Mouse (Mus musculus) left cerebral cortex, adult 8-10 months (tissue): Measurements from ENCODE around the gene Pvalb. TPM values are rescaled to one million over a fixed set of nuclear protein-coding genes. Genes with fewer than 3 reads are reported as not detected.

ENCODE experiments used
- DNase-seq, 2 experiments: peaks; one replicate each; pipeline ENCODE4 v3.0.0; 2022; ENCODE audit warnings: low spot score in 2 of 2
- total RNA-seq, 4 experiments: library from RNA; stranded (reverse); gene quantifications; 2 replicates each; pipeline ENCODE4 v1.2.4; 2022

Pvalb gene
- 100 to 1,000 TPM; 101 to 113 (median 102) TPM for total RNA-seq

DNA sequence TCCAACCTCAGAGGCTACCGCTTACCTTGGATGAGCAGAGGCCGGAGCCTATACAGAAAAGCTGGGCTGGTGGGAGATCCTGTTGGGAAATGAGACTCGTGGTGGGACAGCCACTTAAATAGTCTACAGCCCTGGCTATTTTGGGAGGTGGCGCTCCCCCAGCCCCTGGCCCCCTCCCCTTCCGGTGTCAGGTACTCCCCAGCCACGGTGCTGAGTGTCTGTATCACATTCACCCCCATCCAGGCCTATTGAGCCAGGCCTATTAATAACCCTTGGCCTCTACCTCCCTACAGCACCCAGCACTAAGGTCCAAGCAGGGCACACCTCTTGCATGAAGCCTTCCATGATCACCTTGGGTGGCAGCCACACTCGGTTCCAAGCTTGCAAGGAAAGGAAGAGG, at the start of gene Pvalb:
Gene Pvalb (minus strand): TSS at position 89 of the 400 bp plus-strand sequence.
- no peak for DNase-seq

DNA sequence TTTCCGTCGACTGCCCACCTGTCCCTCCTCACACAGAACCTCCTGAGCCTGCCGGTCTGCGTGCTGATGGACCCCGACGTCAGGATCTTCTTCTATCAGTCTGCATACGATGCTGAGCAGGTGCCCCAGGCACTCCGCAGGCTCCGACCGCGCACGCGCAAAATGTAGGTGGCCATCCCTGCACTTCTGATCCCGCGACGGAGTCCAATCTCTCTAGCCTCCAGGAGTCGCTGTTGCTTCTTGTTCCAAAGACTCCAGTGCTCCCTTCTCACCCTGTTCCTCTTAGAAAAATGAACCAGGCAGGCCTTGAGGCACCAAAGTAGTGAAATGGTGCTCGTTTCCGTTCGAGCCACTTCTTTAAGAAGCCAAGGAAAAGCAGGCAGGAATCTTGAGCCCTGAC, 48.6 kb upstream of the Pvalb start:
- peak; percentile 19 to 31 for DNase-seq

- DNase-seq = no peak
Observed at GRCm38 (mm10) chr15:78248410-78248809, 42.2 kb upstream of the Pvalb start.

GRCm38 (mm10) chr15:78247659-78248058, 41.5 kb upstream of the Pvalb start:
- DNase-seq = no peak

DNA sequence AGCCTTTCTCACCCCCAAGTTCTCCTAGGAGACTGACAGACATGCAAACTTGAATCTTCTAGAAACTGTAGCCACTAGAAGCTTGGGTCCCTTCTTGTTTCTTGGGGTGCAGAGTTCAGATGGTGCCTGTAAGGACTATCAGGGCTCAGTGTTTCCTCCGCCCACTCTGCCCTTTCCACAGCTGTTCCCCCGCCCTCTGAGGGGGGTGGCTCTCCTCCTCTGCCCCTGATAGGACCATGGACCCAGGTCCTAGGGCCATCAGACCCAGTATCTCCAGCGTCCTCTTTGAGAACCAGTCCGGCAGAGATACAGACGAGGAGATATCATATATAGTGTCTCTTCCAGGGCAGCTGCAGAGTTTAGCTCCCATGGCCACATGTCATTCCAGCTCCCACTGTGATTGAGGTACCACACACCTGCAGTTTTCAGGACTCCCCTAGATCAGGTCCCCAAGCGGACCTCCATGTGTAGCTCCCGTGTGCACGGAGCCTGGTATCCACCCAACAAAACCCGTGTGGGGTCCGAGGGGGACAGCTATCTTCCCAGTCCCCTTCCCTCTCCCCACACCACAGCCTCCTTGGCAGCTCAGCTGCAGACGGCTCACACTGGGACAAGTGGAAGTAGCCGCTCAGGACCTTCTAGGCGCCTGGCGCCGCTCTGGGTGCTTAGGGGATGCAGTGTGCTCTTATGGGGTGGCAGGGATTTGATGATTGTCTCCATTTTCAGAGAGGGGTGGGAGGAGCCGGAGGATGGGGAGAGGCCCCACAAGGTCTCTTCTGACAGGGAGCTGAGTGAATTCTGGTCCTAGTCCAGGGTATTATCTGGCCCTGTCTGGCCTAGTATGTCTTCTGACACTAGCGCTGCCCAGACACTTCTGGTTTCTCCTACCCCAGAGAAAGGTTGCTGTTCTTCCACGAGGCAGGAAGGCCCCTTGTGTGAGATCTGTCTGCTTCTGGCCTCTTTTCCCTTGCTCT, 40.2 kb upstream of the Pvalb start:
- DNase-seq = no peak

DNA sequence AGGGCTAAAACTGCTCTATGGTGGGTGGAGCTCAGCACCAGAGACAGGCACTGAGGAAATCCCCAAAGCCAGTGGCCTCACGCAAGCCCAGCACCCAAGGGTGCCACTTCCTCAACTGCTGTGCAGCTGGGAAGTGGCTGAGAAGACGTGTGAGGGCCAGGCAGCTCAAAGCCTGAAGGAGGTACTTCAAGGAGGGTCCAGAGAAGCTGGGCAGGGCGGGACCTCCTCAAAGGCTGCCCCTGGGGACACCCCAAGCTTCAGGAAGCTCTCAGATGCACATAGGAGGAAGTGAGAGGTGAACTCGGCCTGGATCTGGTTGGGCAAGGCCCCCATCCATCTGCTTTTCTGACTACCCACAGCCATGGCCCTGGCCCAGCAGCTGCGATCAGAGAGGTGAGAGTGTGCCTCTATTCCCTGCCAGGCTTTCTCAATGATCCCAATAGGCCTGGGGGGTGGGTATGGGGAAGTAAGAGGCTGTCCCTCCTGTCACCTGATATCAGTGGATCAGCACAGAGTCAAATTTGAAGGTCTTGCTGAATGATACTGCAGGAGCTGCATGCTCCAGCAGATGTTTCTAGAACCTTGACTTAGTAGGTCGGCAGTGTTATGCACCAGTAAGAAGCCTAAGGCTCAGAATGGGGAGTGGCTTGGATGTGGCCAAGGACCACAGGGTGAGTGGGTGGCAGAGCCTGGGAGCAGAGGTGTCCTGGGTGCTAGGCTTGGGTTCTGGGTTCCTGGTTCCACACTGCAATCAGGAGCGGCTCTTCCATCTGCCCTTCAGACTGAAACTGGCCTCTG, 38.7 kb upstream of the Pvalb start, which contains the start of gene Ncf4:
Gene Ncf4 (plus strand): TSS at position 107 of the 798 bp plus-strand sequence.
- no peak for DNase-seq

DNA sequence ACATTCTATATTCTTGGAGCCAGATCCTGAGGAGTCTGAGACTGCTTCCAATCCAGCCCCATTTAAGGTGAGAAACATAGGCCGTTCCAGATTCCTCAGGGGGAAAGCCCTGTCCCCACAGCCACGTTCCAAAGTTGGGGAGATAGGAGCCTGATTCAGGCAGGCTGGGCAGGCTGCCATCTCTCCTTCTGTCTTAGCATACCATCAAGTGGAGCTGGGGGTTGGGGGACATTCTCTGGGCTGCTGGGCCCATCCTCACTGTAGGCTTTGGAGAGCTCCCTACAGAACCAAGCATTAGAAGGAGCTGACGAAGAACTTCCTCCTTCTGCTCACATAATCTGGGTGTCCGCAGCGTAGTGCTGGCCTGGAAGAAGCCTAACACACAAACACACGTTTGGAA, 37.6 kb upstream of the Pvalb start:
- DNase-seq = peak in 1 of 2 experiments; percentile 20

DNA sequence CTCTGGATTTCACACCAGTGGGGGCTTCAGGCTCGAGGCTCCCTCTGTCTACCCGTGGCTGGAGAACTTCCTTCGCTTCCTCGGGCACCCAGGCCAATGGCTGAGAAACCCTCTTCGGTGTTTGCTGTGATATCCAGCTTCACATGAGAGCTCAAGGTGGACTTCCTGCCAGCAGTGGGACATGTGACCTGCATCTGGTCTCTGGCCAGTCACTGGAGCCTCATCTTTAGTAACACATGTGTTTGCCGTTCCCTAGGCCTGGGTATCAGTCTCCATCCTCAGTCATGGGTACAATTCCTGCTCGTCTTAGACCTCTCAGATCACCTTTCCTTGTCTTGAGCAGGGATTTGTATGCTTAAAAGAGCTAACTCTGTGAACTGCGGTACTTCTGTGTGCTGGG, 36.9 kb upstream of the Pvalb start:
- DNase-seq = no peak

GRCm38 (mm10) chr15:78241335-78241734, 35.1 kb upstream of the Pvalb start:
- DNase-seq = no peak

- DNase-seq = no peak
Observed at GRCm38 (mm10) chr15:78239956-78240617, 33.9 kb upstream of the Pvalb start.

DNA sequence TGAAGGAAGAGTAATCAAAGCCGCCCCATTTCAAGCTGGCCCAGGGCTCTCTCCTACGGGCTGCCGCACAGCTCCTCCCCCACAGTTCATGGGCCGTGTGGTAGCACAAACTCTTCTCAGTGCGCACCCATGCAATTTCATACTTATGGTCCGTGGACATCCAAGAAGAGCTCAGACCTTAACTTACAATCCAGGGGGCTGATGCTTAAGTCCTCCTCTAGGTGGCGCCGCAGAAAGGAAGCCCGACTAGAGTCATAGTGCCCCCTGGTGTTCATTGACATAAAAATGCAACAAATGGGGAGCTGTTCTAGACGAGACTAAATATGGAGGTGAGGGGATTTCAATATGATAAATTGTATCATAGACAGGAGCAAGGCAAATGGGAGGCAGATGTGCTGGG, 33.3 kb upstream of the Pvalb start:
- peak in 1 of 2 experiments; percentile 26 for DNase-seq

GRCm38 (mm10) chr15:78234823-78235509, 28.8 kb upstream of the Pvalb start:
- DNase-seq = no peak

GRCm38 (mm10) chr15:78231346-78232331, 25.4 kb upstream of the Pvalb start:
- no peak for DNase-seq

DNA sequence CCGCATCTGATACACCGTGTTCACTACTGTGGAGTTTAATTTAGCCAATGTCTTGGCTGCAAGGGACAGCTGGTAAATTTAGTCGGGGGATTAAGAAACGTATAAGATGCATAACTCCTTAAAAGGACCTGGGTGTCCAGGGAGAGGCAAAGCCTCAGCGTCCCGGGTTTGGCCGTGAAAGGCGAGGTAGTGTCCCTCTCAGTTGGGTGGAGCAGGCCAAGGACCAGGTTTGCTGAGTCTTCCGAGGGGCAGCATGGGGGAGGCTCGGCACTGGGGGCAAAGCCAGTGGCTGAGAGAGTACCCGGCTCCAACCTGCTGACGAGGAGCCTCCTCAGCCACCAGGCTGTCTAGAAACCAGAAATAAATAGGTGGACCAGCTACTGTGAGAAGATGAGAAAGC, 21.6 kb upstream of the Pvalb start:
- no peak for DNase-seq

GRCm38 (mm10) chr15:78215269-78215668, 9.1 kb upstream of the Pvalb start:
- DNase-seq = no peak

- DNase-seq = no peak
Observed at GRCm38 (mm10) chr15:78211367-78211766, 5.2 kb upstream of the Pvalb start.

- DNase-seq = no peak
Observed at GRCm38 (mm10) chr15:78210203-78210602, 4.0 kb upstream of the Pvalb start.

GRCm38 (mm10) chr15:78205192-78205591, 1.0 kb downstream of the Pvalb start:
- DNase-seq = no peak

DNA sequence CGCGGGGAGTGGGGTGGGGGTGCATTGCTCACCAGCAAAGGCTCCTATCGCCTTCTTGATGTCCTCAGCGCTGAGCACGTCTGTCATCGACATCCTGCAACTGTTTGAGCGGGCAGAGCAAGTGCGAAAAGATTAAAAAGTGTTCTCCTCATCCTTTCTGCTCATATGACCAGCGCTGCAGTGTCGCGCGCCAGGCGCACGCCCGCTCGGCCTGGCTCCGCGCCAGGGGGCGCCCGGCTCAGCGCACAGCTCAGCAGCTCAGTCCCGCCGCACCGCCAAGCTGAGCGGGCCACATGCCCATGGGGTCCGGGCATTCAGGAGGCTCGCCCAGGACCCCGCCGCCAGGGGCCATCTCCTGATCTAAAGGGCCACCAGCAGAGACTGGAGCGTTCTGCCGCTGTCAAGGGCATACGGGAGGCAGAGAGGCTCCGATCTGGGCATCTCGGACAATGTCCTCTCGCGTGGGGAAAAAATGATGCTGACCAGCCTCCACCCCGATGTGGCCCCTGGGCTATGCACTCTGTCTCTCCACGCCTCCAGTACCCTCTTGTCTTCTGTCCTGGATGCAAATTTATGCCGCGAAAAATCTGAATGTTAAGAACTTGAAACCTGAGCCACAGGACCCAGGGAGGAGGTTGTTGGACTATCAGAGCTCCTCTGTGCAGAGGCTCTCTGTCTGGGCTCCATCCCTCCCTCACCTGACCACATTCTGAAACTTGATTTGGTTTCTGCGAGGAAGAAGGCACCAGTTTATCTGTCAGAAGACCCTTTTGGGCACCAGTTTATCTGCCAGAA, 1.9 kb downstream of the Pvalb start:
- DNase-seq = peak in 1 of 2 experiments; percentile 41
